Mouse (Mus musculus) hindbrain, embryonic 16.5 days (tissue): ENCODE measurements around the gene Washc1. TPM values are rescaled to one million over a fixed set of nuclear protein-coding genes. Genes with fewer than 3 reads are reported as not detected.

Experiments
- ATAC-seq: fragments of 200-750 bp; cut with Nextera tagmentation; 2 replicates; pipeline ENCODE4 v1.8.0; 2017; ENCODE audit warnings: moderate TSS enrichment, moderate library complexity
- H3K27ac ChIP-seq: fragments of 300-500 bp; sonication (generic); 2 replicates; pipeline ENCODE4 v1.5.1; 2014; ENCODE audit warnings: low read depth, mild to moderate bottlenecking, control low read depth, low read length, moderate library complexity
- H3K27me3 ChIP-seq: fragments of 300-500 bp; sonication (generic); replicated peaks from 2 replicates; pipeline ENCODE4 v1.6.1; 2014; ENCODE audit warnings: low read length; ENCODE audit not compliant: control insufficient read depth, insufficient read depth
- H3K36me3 ChIP-seq: fragments of 300-500 bp; sonication (generic); 2 replicates; pipeline ENCODE4 v1.6.1; 2014; ENCODE audit warnings: mild to moderate bottlenecking, low read length, moderate library complexity, mixed read lengths; ENCODE audit not compliant: control insufficient read depth, insufficient read depth
- H3K4me1 ChIP-seq: fragments of 300-500 bp; sonication (generic); 2 replicates; pipeline ENCODE4 v1.6.1; 2014; ENCODE audit warnings: low read depth, low read length; ENCODE audit not compliant: control insufficient read depth, insufficient read depth
- H3K4me2 ChIP-seq: fragments of 300-500 bp; sonication (generic); 2 replicates; pipeline ENCODE4 v1.6.1; 2014; ENCODE audit warnings: mild to moderate bottlenecking, low read length, control low read depth, moderate library complexity
- H3K4me3 ChIP-seq: fragments of 300-500 bp; sonication (generic); 2 replicates; pipeline ENCODE4 v1.5.1; 2014; ENCODE audit warnings: mild to moderate bottlenecking, low read length, control low read depth, moderate library complexity
- H3K9ac ChIP-seq: fragments of 300-500 bp; sonication (generic); 2 replicates; pipeline ENCODE4 v1.6.1; 2014; ENCODE audit warnings: low read depth, mild to moderate bottlenecking, control low read depth, low read length, moderate library complexity
- H3K9me3 ChIP-seq: fragments of 300-500 bp; sonication (generic); 2 replicates; pipeline ENCODE4 v1.6.1; 2014; ENCODE audit warnings: mild to moderate bottlenecking, low read length, moderate library complexity; ENCODE audit not compliant: control insufficient read depth
- WGBS: fragments of 180-500 bp; shearing (Covaris S2); extraction: QIAGEN DNeasy Blood & Tissue Kit; methylation state at CpG from one replicate; pipeline ENCODE4 v1.1.7; 2014; 5-methylcytosine and 5-hydroxymethylcytosine counted together
- polyA plus RNA-seq: library from polyadenylated mRNA; unstranded; fragments of >200 nt; fragmentation: Nextera tagmentation; extraction: Ambion mirVana; gene quantifications from 2 replicates; pipeline ENCODE4 v1.2.1, GENCODE M21; 2015

Gene Washc1
- polyA plus RNA-seq, 1 experiment from 2014 or later = 49.2 TPM

DNA sequence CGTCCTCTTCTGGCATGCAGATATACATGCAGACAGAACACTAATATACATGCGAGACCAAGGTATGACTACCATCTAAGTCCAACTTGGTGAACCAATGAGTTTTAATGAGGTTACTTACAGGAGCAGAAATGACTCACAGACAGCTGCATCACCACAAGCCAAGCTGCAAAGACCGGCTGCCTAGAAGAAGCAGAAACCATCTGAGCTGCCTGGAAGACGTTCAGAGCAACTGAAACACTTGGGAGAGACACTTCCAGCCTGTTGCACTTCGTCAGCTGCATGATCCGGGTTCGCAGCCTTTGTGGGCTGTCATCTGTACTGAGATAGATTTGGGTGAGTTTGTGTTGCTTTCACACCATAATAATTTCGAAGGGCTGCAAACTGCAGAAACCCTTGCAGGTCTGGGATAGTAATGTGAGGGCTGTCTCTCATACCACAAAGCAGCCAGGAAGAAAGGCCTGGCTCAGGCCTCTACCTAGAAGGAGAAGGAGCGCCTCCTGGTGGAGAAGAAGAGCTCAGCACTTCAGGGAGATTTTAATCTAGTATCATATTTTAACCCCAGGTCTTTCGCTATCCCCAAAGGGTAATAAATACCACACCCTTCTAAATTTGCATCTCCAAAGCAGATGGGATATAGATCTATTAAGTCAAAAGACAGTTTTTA lies 4.6 kb upstream of the Washc1 start:
- H3K4me1 ChIP-seq = peaks cover 5% of the 10 kb centered on the region
- H3K27me3 ChIP-seq = no peaks in the 10 kb centered on the region
- ATAC-seq = no peak
- H3K9ac ChIP-seq = no peak overlapping the region
- no peak overlapping the region for H3K4me3 ChIP-seq
- WGBS = 50% methylated on average over 10 of the region's 10 CpGs
- H3K27ac ChIP-seq = no peak overlapping the region
- no peaks in the 10 kb centered on the region for H3K36me3 ChIP-seq
- H3K9me3 ChIP-seq = no peaks in the 10 kb centered on the region
- no peak overlapping the region for H3K4me2 ChIP-seq

DNA sequence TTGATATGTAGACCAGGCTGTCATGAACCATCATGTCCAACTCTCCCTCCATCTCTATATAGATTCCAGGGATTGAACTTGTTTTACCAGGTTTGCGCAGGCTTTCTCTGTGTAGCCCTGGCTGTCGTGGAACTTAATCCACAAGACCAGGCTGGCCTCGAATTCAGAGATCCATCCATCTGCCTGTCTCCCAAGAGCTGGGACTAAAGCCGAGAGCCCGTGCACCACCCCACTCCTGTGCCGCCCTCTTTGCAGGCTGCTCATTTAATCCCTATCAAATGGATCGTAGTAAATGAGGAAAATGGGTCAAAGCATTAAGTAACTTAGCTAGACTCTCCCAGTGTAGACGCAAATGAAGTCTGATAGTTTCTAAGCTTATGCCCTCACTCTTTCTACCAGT lies 3.9 kb upstream of the Washc1 start:
- Histone ChIP-seq H3K4me3 (no peak overlapping the region), H3K9me3 (no peaks in the 10 kb centered on the region), H3K4me1 (peaks cover 10% of the 10 kb centered on the region), H3K27me3 (no peaks in the 10 kb centered on the region), H3K27ac (no peak overlapping the region), H3K9ac (no peak overlapping the region), H3K36me3 (no peaks in the 10 kb centered on the region), H3K4me2 (no peak overlapping the region)
- 69% methylated on average over 8 of the region's 8 CpGs for WGBS
- ATAC-seq = no peak

DNA sequence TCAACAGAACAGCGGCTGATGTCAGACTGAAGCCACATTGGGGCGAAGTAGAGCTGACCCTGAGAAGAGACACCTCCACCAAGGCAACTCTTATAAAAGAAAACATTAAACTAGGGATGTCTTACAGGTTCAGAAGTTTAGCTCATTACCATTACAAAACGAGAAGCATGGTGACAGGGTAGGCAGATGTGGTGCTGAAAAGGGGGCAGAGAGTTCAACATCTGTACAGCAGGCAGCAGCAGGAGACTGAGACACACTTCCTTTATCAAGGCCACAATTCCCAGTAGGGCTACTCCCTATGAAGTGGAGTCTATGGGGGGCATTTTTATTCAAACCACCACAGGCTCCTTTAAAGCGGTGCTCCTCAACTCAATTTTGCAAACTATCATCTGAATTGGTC lies 3.1 kb upstream of the Washc1 start:
- Histone ChIP-seq H3K9ac (no peak overlapping the region), H3K9me3 (no peaks in the 10 kb centered on the region), H3K27me3 (no peaks in the 10 kb centered on the region), H3K36me3 (no peaks in the 10 kb centered on the region), H3K4me2 (no peak overlapping the region), H3K27ac (no peak overlapping the region), H3K4me3 (no peak overlapping the region), H3K4me1 (peaks cover 12% of the 10 kb centered on the region)
- ATAC-seq = no peak
- 84% methylated on average over 4 of the region's 4 CpGs for WGBS

DNA sequence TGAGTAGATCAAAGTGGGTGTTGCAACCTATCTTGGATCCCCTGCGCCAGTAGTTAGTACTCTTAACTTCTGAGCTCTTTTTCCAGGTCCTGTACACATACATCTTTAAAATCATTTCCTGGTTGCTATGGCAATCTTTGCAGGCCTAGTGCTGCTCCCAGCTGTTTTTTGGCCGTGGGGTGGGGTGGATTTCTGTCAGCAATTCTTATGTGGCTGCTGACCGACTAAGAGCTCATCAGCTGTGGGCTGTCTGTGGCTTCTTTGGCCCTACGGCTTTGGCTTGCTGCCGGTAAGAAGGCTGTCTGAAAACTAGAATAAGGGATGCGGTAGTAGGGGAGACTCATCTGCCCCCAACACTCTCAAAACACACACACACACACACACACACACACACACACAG lies 599 bp upstream of the Washc1 start:
- H3K27me3 ChIP-seq = no peaks in the 10 kb centered on the region
- no peak; the same call in 1 of the 2 replicates for ATAC-seq
- H3K27ac ChIP-seq = no peak overlapping the region
- peaks cover 17% of the 10 kb centered on the region for H3K36me3 ChIP-seq
- no peaks in the 10 kb centered on the region for H3K9me3 ChIP-seq
- peak overlapping the region; percentile 57 for H3K4me2 ChIP-seq
- H3K4me3 ChIP-seq = peak overlapping the region; percentile 60
- 48% methylated on average over 6 of the region's 6 CpGs for WGBS
- peak overlapping the region; percentile 81; the same call in 1 of the 2 replicates for H3K9ac ChIP-seq
- peaks cover 12% of the 10 kb centered on the region for H3K4me1 ChIP-seq

DNA sequence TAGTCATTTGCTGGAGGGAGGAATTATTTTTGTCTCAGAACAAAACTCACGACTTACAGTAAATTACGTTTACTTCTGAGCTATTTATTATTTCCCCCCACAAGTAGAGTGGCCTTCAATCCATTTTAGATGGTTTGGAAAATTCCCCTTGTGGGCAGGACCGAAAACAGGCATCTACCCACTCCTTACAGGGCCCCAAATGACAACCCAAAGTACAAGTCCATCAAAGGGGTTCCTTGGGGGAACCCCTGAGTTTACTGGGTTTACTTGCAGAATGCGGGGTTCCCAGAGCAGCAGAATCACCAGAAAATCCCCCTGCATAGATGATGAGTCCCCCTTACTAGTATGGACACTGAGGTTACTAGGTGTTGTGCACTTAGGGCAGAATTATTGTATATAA lies 821 bp downstream of the Washc1 start:
- H3K4me1 ChIP-seq = peaks cover 12% of the 10 kb centered on the region
- peak overlapping the region; percentile 81 for H3K9ac ChIP-seq
- 49% methylated on average over 4 of the region's 4 CpGs for WGBS
- peak overlapping the region; percentile 60 for H3K4me3 ChIP-seq
- H3K36me3 ChIP-seq = peaks cover 24% of the 10 kb centered on the region
- no peak overlapping the region for H3K27ac ChIP-seq
- peak overlapping the region; percentile 57 for H3K4me2 ChIP-seq
- ATAC-seq = no peak
- H3K27me3 ChIP-seq = no peaks in the 10 kb centered on the region
- no peaks in the 10 kb centered on the region for H3K9me3 ChIP-seq

DNA sequence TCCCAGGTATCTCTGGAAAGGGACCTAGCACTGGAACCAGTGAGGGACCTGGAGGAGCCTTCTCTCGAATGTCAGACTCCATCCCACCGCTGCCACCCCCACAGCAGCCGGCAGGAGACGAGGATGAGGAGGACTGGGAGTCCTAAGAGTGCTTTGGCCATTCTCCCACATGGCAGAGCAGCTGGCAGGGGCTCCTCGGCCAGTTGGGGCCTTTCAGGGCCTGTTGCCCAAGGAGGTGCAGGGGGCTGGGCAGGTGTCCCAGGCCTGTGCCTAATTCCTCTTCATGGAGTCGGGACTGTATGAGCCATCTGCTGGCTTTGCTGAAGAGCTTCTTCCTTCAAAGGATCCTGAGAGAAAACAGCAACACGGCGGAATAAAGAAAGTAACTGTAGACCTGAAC lies 7.6 kb downstream of the Washc1 start:
- no peak overlapping the region for H3K9ac ChIP-seq
- no peak overlapping the region for H3K4me3 ChIP-seq
- peaks cover 41% of the 10 kb centered on the region for H3K36me3 ChIP-seq
- H3K9me3 ChIP-seq = no peaks in the 10 kb centered on the region
- no peak overlapping the region for H3K27ac ChIP-seq
- no peak overlapping the region for H3K4me2 ChIP-seq
- 88% methylated on average over 8 of the region's 8 CpGs for WGBS
- no peaks in the 10 kb centered on the region for H3K27me3 ChIP-seq
- no peak for ATAC-seq
- H3K4me1 ChIP-seq = peaks cover 2% of the 10 kb centered on the region

DNA sequence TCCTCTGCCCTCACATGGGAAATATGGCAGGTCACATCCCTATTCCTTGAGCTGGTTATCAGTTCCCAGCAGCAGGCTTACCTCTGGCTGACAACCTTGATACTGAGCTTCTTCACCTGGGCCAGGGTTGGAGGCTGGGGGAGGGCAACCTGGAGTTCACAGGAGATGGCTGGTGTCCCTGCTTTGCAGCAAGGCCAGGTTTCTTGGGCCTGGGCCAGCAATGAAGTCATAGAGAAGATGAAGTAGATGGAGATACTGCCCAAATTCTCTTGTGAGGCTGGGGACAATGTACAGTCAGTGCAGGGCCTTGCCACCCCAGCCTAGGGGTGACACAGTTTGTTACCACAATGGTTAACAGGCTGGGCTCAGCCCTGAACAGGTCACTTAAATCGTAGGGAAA lies 9.4 kb downstream of the Washc1 start:
- H3K9ac ChIP-seq = no peak overlapping the region
- no peaks in the 10 kb centered on the region for H3K27me3 ChIP-seq
- no peak overlapping the region for H3K27ac ChIP-seq
- peaks cover 26% of the 10 kb centered on the region for H3K36me3 ChIP-seq
- no peak for ATAC-seq
- peaks cover 5% of the 10 kb centered on the region for H3K4me1 ChIP-seq
- no peak overlapping the region for H3K4me3 ChIP-seq
- H3K9me3 ChIP-seq = no peaks in the 10 kb centered on the region
- WGBS = 85% methylated on average over 1 of the region's 1 CpGs
- no peak overlapping the region for H3K4me2 ChIP-seq

DNA sequence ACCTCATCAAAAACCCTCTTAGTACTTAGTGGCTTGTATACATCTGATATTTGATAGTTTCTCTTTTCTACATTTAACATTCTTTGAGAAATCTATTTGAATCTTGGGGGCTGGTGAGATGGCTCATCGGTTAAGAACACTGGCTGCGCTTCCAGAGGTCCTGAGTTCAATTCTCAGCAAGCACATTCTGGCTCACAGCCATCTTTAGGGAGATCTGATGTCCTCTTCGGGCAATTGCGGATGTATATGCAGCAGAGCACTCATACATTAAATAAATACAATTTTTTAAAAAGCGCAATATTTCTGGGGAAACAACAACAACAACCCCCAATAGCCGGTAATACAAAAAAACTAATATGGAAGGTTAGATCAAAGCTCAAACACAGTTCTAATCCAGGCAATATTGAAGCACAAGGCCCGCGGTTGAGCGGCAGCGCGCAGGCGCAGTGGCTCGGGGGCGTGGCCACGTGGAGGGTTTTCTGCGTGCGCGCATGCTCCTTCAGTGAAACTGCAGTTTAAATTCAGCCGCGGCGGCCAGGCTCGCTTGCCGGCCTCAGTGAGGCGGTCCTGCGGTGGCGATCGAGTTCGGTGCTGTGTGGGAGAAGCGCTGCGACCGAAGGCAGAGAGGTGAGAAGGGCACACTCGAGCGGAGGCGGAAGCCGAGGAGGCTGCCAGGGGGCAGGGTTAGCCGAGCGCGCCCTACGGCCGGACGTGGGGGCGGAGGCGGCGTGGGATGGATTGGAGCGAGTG lies 11.9 kb downstream of the Washc1 start, which contains the start of gene Ddx11:
TSS of gene Ddx11 (plus strand) at position 455 of the 750 bp plus-strand sequence.
- peaks cover 5% of the 10 kb centered on the region for H3K4me1 ChIP-seq
- no peaks in the 10 kb centered on the region for H3K9me3 ChIP-seq
- ATAC-seq = peak; percentile 86
- H3K4me2 ChIP-seq = peak within 1 kb of the TSS; percentile 75
- 5% methylated on average over 45 of the region's 45 CpGs for WGBS
- H3K27me3 ChIP-seq = no peaks in the 10 kb centered on the region
- H3K9ac ChIP-seq = peak within 1 kb of the TSS; percentile 77
- H3K36me3 ChIP-seq = peaks cover 9% of the 10 kb centered on the region
- peak within 1 kb of the TSS; percentile 92 for H3K4me3 ChIP-seq
- H3K27ac ChIP-seq = peak within 1 kb of the TSS; percentile 72

DNA sequence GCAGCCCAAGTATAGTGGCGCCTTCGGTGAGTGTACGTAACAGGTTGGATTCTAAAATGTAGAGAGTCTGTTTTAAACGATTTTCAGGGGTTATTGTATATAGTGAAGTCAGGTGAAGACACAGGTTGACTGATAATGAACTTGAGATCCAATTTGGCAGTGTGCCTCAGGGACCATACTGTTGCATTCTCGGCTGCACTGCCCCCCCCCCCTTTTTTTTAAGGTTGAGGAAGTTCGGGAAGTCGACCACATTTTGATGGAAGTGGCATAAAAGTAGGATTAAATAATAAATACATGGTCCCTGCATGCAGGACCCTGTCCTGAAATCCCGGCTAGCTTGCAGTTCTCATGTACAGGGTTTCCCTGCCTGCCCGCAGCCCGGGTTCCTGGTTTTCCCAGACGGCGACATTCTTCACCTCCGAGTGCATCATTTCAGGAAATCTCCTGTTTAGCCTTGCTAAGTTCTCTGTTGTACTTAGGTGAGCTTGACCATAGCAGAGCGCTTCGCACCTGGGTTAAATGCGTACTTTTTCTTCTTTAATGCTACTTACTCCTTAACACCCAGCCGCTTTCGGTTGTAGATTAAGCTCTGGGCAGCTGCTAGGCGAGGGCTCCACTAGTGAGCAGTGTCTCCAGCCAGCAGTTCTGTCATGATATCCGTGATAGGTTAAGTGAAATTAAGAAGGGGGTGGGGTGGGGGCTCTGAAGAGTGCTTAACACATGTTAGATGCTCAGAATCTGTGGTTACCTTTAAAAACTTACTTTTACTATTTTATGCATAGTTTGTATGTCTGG lies 12.7 kb downstream of the Washc1 start:
- Histone ChIP-seq H3K27ac (peak overlapping the region; percentile 72; the same call in 1 of the 2 replicates), H3K36me3 (peaks cover 2% of the 10 kb centered on the region; the same call in 1 of the 2 replicates), H3K4me2 (peak overlapping the region; percentile 75), H3K9ac (peak overlapping the region; percentile 77), H3K4me3 (peak overlapping the region; percentile 92), H3K4me1 (peaks cover 5% of the 10 kb centered on the region), H3K9me3 (no peaks in the 10 kb centered on the region), H3K27me3 (no peaks in the 10 kb centered on the region)
- 1% methylated on average over 20 of the region's 20 CpGs for WGBS
- peak; percentile 14; the same call in 1 of the 2 replicates for ATAC-seq
